Mouse (Mus musculus): Measurements from ENCODE around the gene A4gnt. TPM values are rescaled to one million over a fixed set of nuclear protein-coding genes. Genes with fewer than 3 reads are reported as not detected.
"Not testable (repeated sequence)": the region's sequence is repeated elsewhere in the genome, so short reads cannot be mapped to it uniquely, and the experiment has no call there.

Gene A4gnt
- polyA plus RNA-seq, 1 experiment = not detected

DNA sequence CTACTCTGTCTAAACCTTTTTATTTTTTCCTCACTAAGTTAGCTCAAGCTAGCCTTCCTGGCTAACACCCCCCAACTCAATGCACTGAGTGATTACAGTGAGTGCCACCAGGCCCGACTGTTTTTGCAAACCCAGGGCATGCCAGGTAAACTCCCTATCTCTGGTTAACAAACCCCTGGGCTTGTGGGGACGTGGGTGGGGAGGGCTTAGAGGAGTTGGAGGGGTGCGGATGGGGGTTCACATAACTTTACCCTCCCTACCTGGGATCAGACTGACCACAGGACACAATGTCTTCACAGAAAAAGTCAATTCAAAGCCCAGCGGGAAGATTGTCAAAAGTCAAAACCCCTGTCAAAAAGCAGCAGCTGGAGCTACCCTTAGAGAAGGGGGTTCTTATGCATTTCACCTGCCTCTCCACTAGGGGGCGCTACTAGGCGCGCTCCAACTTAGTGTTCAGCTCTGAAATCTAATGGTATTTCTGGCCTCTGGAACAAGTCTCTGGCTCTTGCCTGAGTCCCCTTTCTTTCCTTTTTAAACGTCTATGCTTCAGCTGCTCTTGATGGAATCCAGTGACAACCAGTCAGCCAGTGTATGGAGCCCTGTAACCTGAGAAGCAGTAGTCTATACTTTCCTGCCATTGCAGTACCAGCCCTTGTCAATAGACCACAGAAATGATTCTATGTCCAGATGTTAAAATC is 24.6 kb upstream of the A4gnt start:
- no peak for TF ChIP-seq POLR2A (IDR thresholded peaks at IDR 0.05; ENCODE audit: control insufficient read depth, low read depth, low read length)
- peak; percentile 87 for TF ChIP-seq CTCF (IDR thresholded peaks at IDR 0.05; ENCODE audit: control insufficient read depth, insufficient read depth, insufficient replicate concordance, low read depth, low read length)
- Histone ChIP-seq H3K27me3 (ENCODE audit: control insufficient read depth, insufficient read depth, low read length) (no peaks in the 10 kb centered on the region), H3K4me1 (ENCODE audit: control insufficient read depth, insufficient read depth, low read length) (0 out of 2 replicates have a peak, but pooled peaks cover 2% of the 10 kb centered on the region), H3K27ac (ENCODE audit: control insufficient read depth, insufficient read depth, low read depth, low read length) (no peak overlapping the region), H3K4me3 (ENCODE audit: control insufficient read depth, low read depth, low read length) (no peak overlapping the region), H3K36me3 (ENCODE audit: control insufficient read depth, insufficient read depth, low read length) (peaks cover 2% of the 10 kb centered on the region; the same call in 1 of the 2 replicates)

- TF ChIP-seq CTCF (IDR thresholded peaks at IDR 0.05; ENCODE audit: control insufficient read depth, insufficient read depth, insufficient replicate concordance, low read depth, low read length) (no peak), POLR2A (IDR thresholded peaks at IDR 0.05; ENCODE audit: control insufficient read depth, low read depth, low read length) (no peak)
- Histone ChIP-seq H3K27me3 (ENCODE audit: control insufficient read depth, insufficient read depth, low read length) (no peaks in the 10 kb centered on the region), H3K36me3 (ENCODE audit: control insufficient read depth, insufficient read depth, low read length) (no peaks in the 10 kb centered on the region), H3K4me3 (ENCODE audit: control insufficient read depth, low read depth, low read length) (no peak overlapping the region), H3K27ac (ENCODE audit: control insufficient read depth, insufficient read depth, low read depth, low read length) (no peak overlapping the region), H3K4me1 (ENCODE audit: control insufficient read depth, insufficient read depth, low read length) (0 out of 2 replicates have a peak, but pooled peaks cover 2% of the 10 kb centered on the region)
Measured at GRCm38 (mm10) chr9:99591144-99591543, 21.2 kb upstream of the A4gnt start.

GRCm38 (mm10) chr9:99599127-99599526 is 13.2 kb upstream of the A4gnt start:
- H3K36me3 ChIP-seq (ENCODE audit: control insufficient read depth, insufficient read depth, low read length); H3K4me1 ChIP-seq (ENCODE audit: control insufficient read depth, insufficient read depth, low read length); H3K4me3 ChIP-seq (ENCODE audit: control insufficient read depth, low read depth, low read length); H3K27ac ChIP-seq (ENCODE audit: control insufficient read depth, insufficient read depth, low read depth, low read length); H3K27me3 ChIP-seq (ENCODE audit: control insufficient read depth, insufficient read depth, low read length): not testable (repeated sequence)

GRCm38 (mm10) chr9:99603566-99603965 is 8.7 kb upstream of the A4gnt start:
- no peaks in the 10 kb centered on the region for H3K27me3 ChIP-seq (ENCODE audit: control insufficient read depth, insufficient read depth, low read length)
- H3K4me1 ChIP-seq (ENCODE audit: control insufficient read depth, insufficient read depth, low read length) = no peaks in the 10 kb centered on the region
- no peak overlapping the region for H3K27ac ChIP-seq (ENCODE audit: control insufficient read depth, insufficient read depth, low read depth, low read length)
- no peak for TF ChIP-seq CTCF (IDR thresholded peaks at IDR 0.05; ENCODE audit: control insufficient read depth, insufficient read depth, insufficient replicate concordance, low read depth, low read length)
- TF ChIP-seq POLR2A (IDR thresholded peaks at IDR 0.05; ENCODE audit: control insufficient read depth, low read depth, low read length) = no peak
- H3K4me3 ChIP-seq (ENCODE audit: control insufficient read depth, low read depth, low read length) = no peak overlapping the region
- H3K36me3 ChIP-seq (ENCODE audit: control insufficient read depth, insufficient read depth, low read length) = no peaks in the 10 kb centered on the region

- Histone ChIP-seq H3K36me3 (ENCODE audit: control insufficient read depth, insufficient read depth, low read length) (no peaks in the 10 kb centered on the region), H3K4me1 (ENCODE audit: control insufficient read depth, insufficient read depth, low read length) (no peaks in the 10 kb centered on the region; the same call in none of the 2 replicates), H3K27me3 (ENCODE audit: control insufficient read depth, insufficient read depth, low read length) (no peaks in the 10 kb centered on the region), H3K4me3 (ENCODE audit: control insufficient read depth, low read depth, low read length) (no peak overlapping the region; the same call in 1 of the 2 replicates), H3K27ac (ENCODE audit: control insufficient read depth, insufficient read depth, low read depth, low read length) (no peak overlapping the region)
- TF ChIP-seq CTCF (IDR thresholded peaks at IDR 0.05; ENCODE audit: control insufficient read depth, insufficient read depth, insufficient replicate concordance, low read depth, low read length) (no peak), POLR2A (IDR thresholded peaks at IDR 0.05; ENCODE audit: control insufficient read depth, low read depth, low read length) (no peak)
Measured at GRCm38 (mm10) chr9:99619688-99620087, 7.4 kb downstream of the A4gnt start.

- H3K4me1 ChIP-seq (ENCODE audit: control insufficient read depth, insufficient read depth, low read length) = no peaks in the 10 kb centered on the region; the same call in none of the 2 replicates
- no peaks in the 10 kb centered on the region for H3K27me3 ChIP-seq (ENCODE audit: control insufficient read depth, insufficient read depth, low read length)
- TF ChIP-seq POLR2A (IDR thresholded peaks at IDR 0.05; ENCODE audit: control insufficient read depth, low read depth, low read length) (no peak), CTCF (IDR thresholded peaks at IDR 0.05; ENCODE audit: control insufficient read depth, insufficient read depth, insufficient replicate concordance, low read depth, low read length) (no peak)
- H3K4me3 ChIP-seq (ENCODE audit: control insufficient read depth, low read depth, low read length) = peak overlapping the region; percentile 5; the same call in 1 of the 2 replicates
- H3K36me3 ChIP-seq (ENCODE audit: control insufficient read depth, insufficient read depth, low read length) = no peaks in the 10 kb centered on the region
- no peak overlapping the region for H3K27ac ChIP-seq (ENCODE audit: control insufficient read depth, insufficient read depth, low read depth, low read length)
Measured at GRCm38 (mm10) chr9:99620196-99620595, 7.9 kb downstream of the A4gnt start.

DNA sequence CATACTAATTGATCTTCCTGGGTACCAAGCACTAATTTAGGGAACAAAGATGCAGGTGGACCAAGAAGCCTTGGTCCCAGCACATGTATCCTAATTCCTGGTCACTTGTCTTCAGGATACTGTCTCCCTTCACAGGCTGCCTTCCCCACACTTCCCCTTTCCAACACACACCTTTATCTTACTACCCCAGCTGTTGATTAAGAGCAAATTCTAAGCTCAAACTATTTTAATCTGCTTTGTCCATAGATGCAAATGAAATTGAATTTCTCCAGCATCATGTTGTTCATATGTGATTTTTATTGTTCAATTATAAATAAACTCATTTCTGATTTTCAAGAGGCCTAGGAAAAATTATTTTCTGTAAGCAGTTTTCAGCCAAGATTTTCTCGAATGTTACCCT is 9.7 kb downstream of the A4gnt start:
- Histone ChIP-seq H3K4me3 (ENCODE audit: control insufficient read depth, low read depth, low read length) (no peak overlapping the region), H3K27ac (ENCODE audit: control insufficient read depth, insufficient read depth, low read depth, low read length) (no peak overlapping the region), H3K27me3 (ENCODE audit: control insufficient read depth, insufficient read depth, low read length) (no peaks in the 10 kb centered on the region), H3K36me3 (ENCODE audit: control insufficient read depth, insufficient read depth, low read length) (no peaks in the 10 kb centered on the region), H3K4me1 (ENCODE audit: control insufficient read depth, insufficient read depth, low read length) (no peaks in the 10 kb centered on the region; the same call in none of the 2 replicates)
- TF ChIP-seq CTCF (IDR thresholded peaks at IDR 0.05; ENCODE audit: control insufficient read depth, insufficient read depth, insufficient replicate concordance, low read depth, low read length) = no peak

Data from testis, adult 2 months (tissue).